Mouse (Mus musculus): Measurements from ENCODE around the gene Akna. TPM values are rescaled to one million over a fixed set of nuclear protein-coding genes. Genes with fewer than 3 reads are reported as not detected.

Gene Akna
- polyA plus RNA-seq, 1 experiment from 2014 or later: 5.3 TPM

DNA sequence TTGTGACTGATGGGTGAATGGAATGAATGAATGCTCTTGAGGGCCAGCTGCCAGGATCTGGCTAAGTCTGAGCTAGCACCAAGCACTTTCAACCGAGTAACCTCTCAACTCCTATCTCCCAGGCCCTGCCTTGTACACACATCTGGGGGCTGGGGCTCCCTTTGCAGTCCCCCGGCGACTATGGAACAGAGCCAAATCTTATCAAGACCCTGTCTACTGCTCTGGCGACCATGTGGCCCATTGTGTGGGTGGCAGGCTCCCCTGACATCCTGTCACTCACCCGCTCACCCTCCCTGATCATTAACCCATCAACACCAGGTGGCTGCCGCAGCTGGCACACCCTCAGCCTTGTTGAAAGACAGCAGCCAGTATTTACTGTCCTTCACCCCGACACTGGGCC, 1.9 kb upstream of the Akna start:
- H3K27ac ChIP-seq (ENCODE audit: low read length): no peak overlapping the region
- H3K4me1 ChIP-seq (ENCODE audit: control insufficient read depth, insufficient read depth, low read length): peaks cover 42% of the 10 kb centered on the region
- ATAC-seq: no peak

DNA sequence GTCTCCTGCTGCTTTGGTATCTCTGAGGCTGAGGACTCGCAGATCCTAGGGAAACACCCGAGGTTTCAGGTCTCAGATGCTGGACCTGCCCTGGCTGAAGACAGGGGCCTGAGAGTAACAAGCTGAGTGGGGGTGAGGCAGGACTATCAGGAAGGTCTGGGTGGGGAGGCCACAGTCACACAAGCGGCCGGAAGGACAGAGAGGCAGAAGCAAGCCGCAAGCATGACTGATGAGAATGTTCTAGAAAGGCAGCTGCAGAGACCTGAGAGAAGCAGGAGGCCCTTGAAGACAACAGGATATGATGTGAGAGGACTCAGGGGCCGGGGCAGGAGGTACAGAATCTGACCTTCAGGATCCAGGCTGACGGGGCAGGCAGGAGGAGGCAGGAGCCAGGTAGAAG, 1.1 kb upstream of the Akna start:
- no peaks in the 10 kb centered on the region for H3K27me3 ChIP-seq (ENCODE audit: control insufficient read depth, insufficient read depth, low read depth, low read length)
- no peaks in the 10 kb centered on the region for H3K36me3 ChIP-seq (ENCODE audit: control insufficient read depth, insufficient read depth, low read length)
- H3K27ac ChIP-seq (ENCODE audit: low read length): no peak overlapping the region; the same call in 1 of the 2 replicates
- H3K9ac ChIP-seq (ENCODE audit: low read depth, low read length): no peak overlapping the region
- ATAC-seq: no peak
- H3K4me3 ChIP-seq (ENCODE audit: low read depth, low read length): no peak overlapping the region
- H3K4me1 ChIP-seq (ENCODE audit: control insufficient read depth, insufficient read depth, low read length): peaks cover 34% of the 10 kb centered on the region
- no peaks in the 10 kb centered on the region for H3K9me3 ChIP-seq (replicated peaks; ENCODE audit: control insufficient read depth, low read length, poor library complexity, severe bottlenecking)
- no peak overlapping the region for H3K4me2 ChIP-seq (ENCODE audit: low read length)
- WGBS: 87% methylated on average over 7 of the region's 7 CpGs

More for the DNA sequence above, 1.9 kb upstream of the Akna start:
- no peaks in the 10 kb centered on the region for H3K9me3 ChIP-seq (replicated peaks; ENCODE audit: control insufficient read depth, low read length, poor library complexity, severe bottlenecking)
- no peaks in the 10 kb centered on the region for H3K27me3 ChIP-seq (ENCODE audit: control insufficient read depth, insufficient read depth, low read depth, low read length)
- no peak overlapping the region for H3K4me2 ChIP-seq (ENCODE audit: low read length)
- no peaks in the 10 kb centered on the region for H3K36me3 ChIP-seq (ENCODE audit: control insufficient read depth, insufficient read depth, low read length)
- H3K4me3 ChIP-seq (ENCODE audit: low read depth, low read length): no peak overlapping the region
- 14% methylated on average over 7 of the region's 7 CpGs for WGBS
- no peak overlapping the region for H3K9ac ChIP-seq (ENCODE audit: low read depth, low read length)

GRCm38 (mm10) chr4:63402558-63402957, 596 bp downstream of the Akna start:
- 63% methylated on average over 6 of the region's 6 CpGs for WGBS
- Histone ChIP-seq H3K27ac (ENCODE audit: low read length) (peak overlapping the region; percentile 63), H3K4me3 (ENCODE audit: low read depth, low read length) (no peak overlapping the region), H3K36me3 (ENCODE audit: control insufficient read depth, insufficient read depth, low read length) (no peaks in the 10 kb centered on the region), H3K27me3 (ENCODE audit: control insufficient read depth, insufficient read depth, low read depth, low read length) (no peaks in the 10 kb centered on the region), H3K4me2 (ENCODE audit: low read length) (peak overlapping the region; percentile 33; the same call in 1 of the 2 replicates), H3K9ac (ENCODE audit: low read depth, low read length) (no peak overlapping the region), H3K9me3 (replicated peaks; ENCODE audit: control insufficient read depth, low read length, poor library complexity, severe bottlenecking) (no peaks in the 10 kb centered on the region), H3K4me1 (ENCODE audit: control insufficient read depth, insufficient read depth, low read length) (peaks cover 25% of the 10 kb centered on the region)
- ATAC-seq: peak; percentile 4; the same call in 1 of the 2 replicates

DNA sequence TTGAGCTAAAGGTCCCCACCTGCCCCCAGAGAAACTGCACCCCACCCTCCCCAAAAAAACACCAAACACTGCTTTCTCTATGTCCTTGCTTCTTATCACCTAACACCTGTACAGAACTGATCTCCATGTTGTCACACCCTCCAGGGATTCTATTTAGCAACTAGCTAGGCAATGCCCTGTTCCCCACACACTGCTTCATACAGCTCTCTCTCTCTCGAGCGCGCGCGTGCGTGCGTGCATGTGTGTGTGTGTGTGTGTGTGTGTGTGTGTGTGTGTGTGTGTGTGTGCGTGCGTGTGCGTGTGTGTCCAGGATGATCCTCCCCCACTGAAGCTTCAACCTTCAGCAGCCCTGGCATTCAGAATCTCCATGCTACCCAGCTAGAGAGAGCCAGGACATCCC, 1.1 kb downstream of the Akna start:
- no peaks in the 10 kb centered on the region for H3K36me3 ChIP-seq (ENCODE audit: control insufficient read depth, insufficient read depth, low read length)
- H3K4me2 ChIP-seq (ENCODE audit: low read length): no peak overlapping the region
- ATAC-seq: no peak
- H3K4me1 ChIP-seq (ENCODE audit: control insufficient read depth, insufficient read depth, low read length): peaks cover 25% of the 10 kb centered on the region
- no peak overlapping the region for H3K9ac ChIP-seq (ENCODE audit: low read depth, low read length)
- 99% methylated on average over 8 of the region's 10 CpGs for WGBS
- H3K27ac ChIP-seq (ENCODE audit: low read length): no peak overlapping the region
- H3K4me3 ChIP-seq (ENCODE audit: low read depth, low read length): no peak overlapping the region
- H3K9me3 ChIP-seq (replicated peaks; ENCODE audit: control insufficient read depth, low read length, poor library complexity, severe bottlenecking): no peaks in the 10 kb centered on the region
- no peaks in the 10 kb centered on the region for H3K27me3 ChIP-seq (ENCODE audit: control insufficient read depth, insufficient read depth, low read depth, low read length)

- no peak overlapping the region for H3K4me2 ChIP-seq (ENCODE audit: low read length)
- 76% methylated on average over 6 of the region's 6 CpGs for WGBS
- no peaks in the 10 kb centered on the region for H3K36me3 ChIP-seq (ENCODE audit: control insufficient read depth, insufficient read depth, low read length)
Observed at GRCm38 (mm10) chr4:63401620-63402019, 1.5 kb downstream of the Akna start.

DNA sequence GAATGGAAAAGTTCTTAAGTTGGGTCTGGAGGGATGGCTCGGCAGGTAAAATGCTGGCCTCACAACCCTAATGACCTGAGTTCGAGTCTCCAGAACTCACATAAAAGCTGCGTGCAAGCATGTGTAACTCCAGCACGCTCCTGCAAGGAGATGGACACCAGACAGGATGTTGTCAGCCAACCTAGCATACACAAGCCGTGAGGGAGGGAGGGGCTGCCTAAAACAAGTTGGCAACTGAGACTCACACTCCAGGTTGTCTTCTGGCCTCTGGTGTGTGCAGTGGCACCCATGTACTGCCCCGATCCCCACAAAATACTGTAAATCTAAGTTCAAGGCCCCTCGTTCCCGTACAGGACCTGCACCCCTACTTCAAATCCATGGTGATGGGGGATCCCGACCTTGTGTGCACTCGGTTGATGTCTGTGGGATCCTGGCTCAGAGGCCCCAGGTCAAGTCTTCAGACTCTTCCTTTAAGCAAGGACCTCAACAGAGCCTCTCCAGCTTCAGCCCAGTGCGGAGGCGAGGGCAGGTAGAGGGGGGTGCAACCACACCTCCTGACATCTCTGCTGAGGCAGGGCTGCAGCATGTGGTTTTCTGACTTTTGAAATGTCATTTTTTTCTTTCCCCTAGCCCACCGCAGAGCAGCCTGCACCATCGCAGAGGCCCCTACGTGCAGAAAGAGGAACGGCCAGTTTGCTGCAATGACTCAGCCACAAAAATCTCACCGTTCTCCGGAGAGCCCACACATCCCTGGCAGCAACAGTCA, 2.4 kb downstream of the Akna start:
- Histone ChIP-seq H3K9me3 (replicated peaks; ENCODE audit: control insufficient read depth, low read length, poor library complexity, severe bottlenecking) (no peaks in the 10 kb centered on the region), H3K27ac (ENCODE audit: low read length) (no peak overlapping the region), H3K9ac (ENCODE audit: low read depth, low read length) (no peak overlapping the region), H3K4me2 (ENCODE audit: low read length) (no peak overlapping the region), H3K4me1 (ENCODE audit: control insufficient read depth, insufficient read depth, low read length) (peaks cover 25% of the 10 kb centered on the region), H3K4me3 (ENCODE audit: low read depth, low read length) (no peak overlapping the region), H3K36me3 (ENCODE audit: control insufficient read depth, insufficient read depth, low read length) (no peaks in the 10 kb centered on the region), H3K27me3 (ENCODE audit: control insufficient read depth, insufficient read depth, low read depth, low read length) (no peaks in the 10 kb centered on the region)
- no peak for ATAC-seq
- 93% methylated on average over 18 of the region's 18 CpGs for WGBS

More at GRCm38 (mm10) chr4:63401620-63402019, 1.5 kb downstream of the Akna start:
- Histone ChIP-seq H3K4me1 (ENCODE audit: control insufficient read depth, insufficient read depth, low read length) (peaks cover 25% of the 10 kb centered on the region), H3K27ac (ENCODE audit: low read length) (no peak overlapping the region), H3K27me3 (ENCODE audit: control insufficient read depth, insufficient read depth, low read depth, low read length) (no peaks in the 10 kb centered on the region), H3K9me3 (replicated peaks; ENCODE audit: control insufficient read depth, low read length, poor library complexity, severe bottlenecking) (no peaks in the 10 kb centered on the region), H3K9ac (ENCODE audit: low read depth, low read length) (no peak overlapping the region), H3K4me3 (ENCODE audit: low read depth, low read length) (no peak overlapping the region)
- ATAC-seq: no peak

DNA sequence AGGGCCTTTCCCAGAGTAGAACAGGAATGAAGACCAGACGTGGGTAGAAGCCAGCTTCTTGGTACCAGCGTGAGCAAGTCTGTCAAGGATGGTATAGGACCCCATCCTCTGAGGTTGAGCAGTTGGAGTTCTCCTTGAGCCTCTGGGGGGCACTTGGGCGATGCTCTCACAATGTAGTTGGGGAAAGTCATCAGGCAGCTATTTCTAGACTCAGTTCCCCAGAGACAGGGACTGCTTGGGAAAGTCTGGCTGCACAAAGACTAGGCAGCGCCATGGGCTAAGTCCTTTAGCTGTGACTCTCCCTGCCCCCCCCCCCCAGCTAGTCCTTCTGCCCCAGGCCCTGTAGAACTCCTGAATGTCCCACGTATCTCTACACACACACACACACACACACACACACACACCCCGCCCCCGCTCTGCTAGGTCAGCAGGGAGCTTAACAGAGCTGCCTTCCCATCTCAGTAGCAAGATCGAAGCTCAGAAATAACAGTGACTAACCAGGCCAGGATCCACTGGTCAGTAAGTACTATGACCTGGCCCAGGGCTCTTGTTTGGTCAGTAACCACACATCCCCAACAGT, 3.4 kb downstream of the Akna start:
- H3K27me3 ChIP-seq (ENCODE audit: control insufficient read depth, insufficient read depth, low read depth, low read length): no peaks in the 10 kb centered on the region
- 51% methylated on average over 8 of the region's 8 CpGs for WGBS
- H3K27ac ChIP-seq (ENCODE audit: low read length): no peak overlapping the region
- H3K9ac ChIP-seq (ENCODE audit: low read depth, low read length): no peak overlapping the region; the same call in 1 of the 2 replicates
- ATAC-seq: no peak
- no peak overlapping the region for H3K4me3 ChIP-seq (ENCODE audit: low read depth, low read length)
- H3K36me3 ChIP-seq (ENCODE audit: control insufficient read depth, insufficient read depth, low read length): no peaks in the 10 kb centered on the region; the same call in 1 of the 2 replicates
- no peaks in the 10 kb centered on the region for H3K9me3 ChIP-seq (replicated peaks; ENCODE audit: control insufficient read depth, low read length, poor library complexity, severe bottlenecking)
- no peak overlapping the region for H3K4me2 ChIP-seq (ENCODE audit: low read length)
- H3K4me1 ChIP-seq (ENCODE audit: control insufficient read depth, insufficient read depth, low read length): peaks cover 18% of the 10 kb centered on the region

DNA sequence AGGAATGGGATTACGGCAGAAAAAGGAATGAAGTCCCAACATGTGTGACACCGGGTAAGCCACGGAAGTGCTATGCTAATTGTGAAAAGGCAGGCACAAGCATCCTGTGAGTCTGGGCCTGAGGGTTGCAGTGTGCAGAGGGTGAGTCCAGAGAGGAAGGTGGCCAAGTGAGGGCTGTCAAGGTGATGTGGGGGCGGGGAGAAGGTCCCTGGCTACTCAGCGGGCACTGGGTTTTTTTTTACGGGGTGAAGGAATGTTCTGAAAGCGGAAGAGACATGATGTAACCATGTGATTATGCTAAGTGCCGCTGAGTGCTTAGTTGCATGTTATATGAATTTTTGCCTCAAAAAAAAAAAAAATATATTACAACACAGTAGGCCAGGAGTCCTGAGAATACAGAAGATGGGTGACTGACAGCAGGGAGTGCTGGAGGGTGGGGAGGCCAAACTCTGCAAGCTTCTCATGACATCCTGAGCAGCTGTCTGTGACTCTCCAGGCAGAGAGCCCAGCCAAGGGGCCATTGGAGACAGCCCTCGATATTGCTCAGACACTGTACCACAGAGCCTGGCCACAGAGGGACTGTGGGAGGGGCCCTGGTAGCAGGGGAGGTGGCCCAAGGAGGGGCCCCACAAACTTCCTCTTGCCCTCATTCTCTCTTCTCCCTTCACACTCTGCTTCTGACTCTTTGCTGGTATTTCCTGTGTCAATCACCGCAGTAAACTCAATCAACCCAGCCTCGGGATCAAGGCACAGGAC, 4.1 kb downstream of the Akna start:
- Histone ChIP-seq H3K4me1 (ENCODE audit: control insufficient read depth, insufficient read depth, low read length) (peaks cover 13% of the 10 kb centered on the region), H3K27me3 (ENCODE audit: control insufficient read depth, insufficient read depth, low read depth, low read length) (no peaks in the 10 kb centered on the region), H3K9ac (ENCODE audit: low read depth, low read length) (no peak overlapping the region; the same call in 1 of the 2 replicates), H3K27ac (ENCODE audit: low read length) (no peak overlapping the region), H3K9me3 (replicated peaks; ENCODE audit: control insufficient read depth, low read length, poor library complexity, severe bottlenecking) (no peaks in the 10 kb centered on the region), H3K36me3 (ENCODE audit: control insufficient read depth, insufficient read depth, low read length) (no peaks in the 10 kb centered on the region; the same call in 1 of the 2 replicates), H3K4me3 (ENCODE audit: low read depth, low read length) (no peak overlapping the region), H3K4me2 (ENCODE audit: low read length) (no peak overlapping the region)
- ATAC-seq: no peak
- 74% methylated on average over 11 of the region's 11 CpGs for WGBS

All from midbrain, embryonic 16.5 days (tissue).